In the genomic region with DNA sequence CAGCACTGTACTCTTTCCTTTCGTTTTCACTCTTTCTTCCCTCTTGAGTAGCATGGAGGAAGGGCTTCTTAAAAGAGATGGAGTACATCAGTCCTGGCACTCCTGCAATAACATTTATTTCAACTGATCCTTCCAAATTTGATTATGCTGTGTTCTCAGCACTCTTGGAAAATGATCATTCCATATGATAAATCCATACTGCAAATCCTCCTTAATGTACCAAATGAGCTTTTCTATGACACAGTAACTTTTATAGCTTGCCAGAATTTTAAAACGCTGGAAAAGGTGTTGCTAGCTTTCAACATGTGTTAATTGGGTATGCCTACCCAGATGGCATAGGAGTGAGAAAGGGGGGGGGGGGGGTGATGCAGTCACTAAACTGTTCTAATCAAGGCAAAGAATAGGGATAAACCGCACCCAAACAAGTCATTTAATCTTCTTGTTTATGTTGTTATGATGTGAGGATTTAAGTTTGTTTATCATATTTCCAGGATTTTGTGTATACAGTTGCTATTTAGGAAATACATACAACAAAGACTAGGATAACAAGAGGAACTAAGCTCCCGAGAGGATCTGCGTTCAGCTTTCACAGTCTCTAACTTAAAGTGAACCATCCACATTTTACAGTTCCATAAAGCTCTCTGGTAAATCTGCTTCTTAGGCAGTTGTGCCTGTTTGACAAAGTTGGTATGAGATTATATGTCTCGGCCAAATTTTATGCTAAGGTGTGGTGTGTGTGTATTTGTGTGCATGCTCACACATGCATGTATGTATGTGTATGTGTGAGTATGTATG, we compare ENCODE assay signal across 11 mouse cellular contexts.
"Had no signal": no experiment of that assay in that cellular context is flagged by ENCODE, and none has a peak within 500 bp of the region (broad histone marks: within the 10 kb centered on the region; RNA-seq: fewer than 3 reads in every experiment).

No protein-coding gene starts in this region.

- H3K27ac ChIP-seq: kidney, postnatal 0 days; limb, embryonic 15.5 days; liver, embryonic 12.5 days; midbrain, embryonic 13.5 days; neural tube, embryonic 15.5 days; stomach, postnatal 0 days had no signal

- H3K9me3 ChIP-seq: limb, embryonic 15.5 days; liver, embryonic 12.5 days; midbrain, embryonic 13.5 days; neural tube, embryonic 15.5 days had no signal

- H3K36me3 ChIP-seq: limb, embryonic 15.5 days; liver, embryonic 12.5 days; midbrain, embryonic 13.5 days; neural tube, embryonic 15.5 days had no signal

- ATAC-seq: liver, embryonic 12.5 days; midbrain, embryonic 13.5 days had no signal

- H3K4me2 ChIP-seq: limb, embryonic 15.5 days; liver, embryonic 12.5 days; midbrain, embryonic 13.5 days; neural tube, embryonic 15.5 days had no signal

- H3K27me3 ChIP-seq: limb, embryonic 15.5 days; liver, embryonic 12.5 days; midbrain, embryonic 13.5 days; neural tube, embryonic 15.5 days had no signal

- DNase-seq: kidney, adult 9 months; kidney, postnatal 36 days; thymus, adult 18-20 months; thymus, postnatal 14 days had no signal

- H3K9ac ChIP-seq: limb, embryonic 15.5 days; liver, embryonic 12.5 days; midbrain, embryonic 13.5 days; neural tube, embryonic 15.5 days had no signal

- H3K4me1 ChIP-seq: limb, embryonic 15.5 days; liver, embryonic 12.5 days; midbrain, embryonic 13.5 days; neural tube, embryonic 15.5 days had no signal

- H3K4me3 ChIP-seq: limb, embryonic 15.5 days; liver, embryonic 12.5 days; midbrain, embryonic 13.5 days; myocyte; neural tube, embryonic 15.5 days had no signal
